Mouse (Mus musculus) midbrain, postnatal 0 days (tissue): Measurements from ENCODE around the gene Klk1. TPM values are rescaled to one million over a fixed set of nuclear protein-coding genes. Genes with fewer than 3 reads are reported as not detected.
A peak's percentile ranks its signal among the peaks of the same experiment; 100 is the strongest.

ENCODE experiments used
- ATAC-seq: fragments of 200-750 bp; cut with Nextera tagmentation; 2 replicates; pipeline ENCODE4 v1.8.0; 2017; ENCODE audit warnings: moderate number of reproducible peaks, mild to moderate bottlenecking, moderate TSS enrichment, moderate library complexity; ENCODE audit not compliant: low FRiP score
- DNase-seq: peaks from one replicate; pipeline ENCODE4 v3.0.0-alpha.2; 2015; ENCODE audit warnings: low spot score
- H3K27ac ChIP-seq: fragments of 300-500 bp; sonication (generic); 2 replicates; pipeline ENCODE4 v1.5.1; 2014; ENCODE audit warnings: low read depth, mild to moderate bottlenecking, low read length, mixed read lengths
- H3K27me3 ChIP-seq: fragments of 300-500 bp; sonication (generic); 2 replicates; pipeline ENCODE4 v1.6.1; 2014; ENCODE audit warnings: low read length, control low read depth, mixed read lengths; ENCODE audit not compliant: insufficient read depth
- H3K36me3 ChIP-seq: fragments of 300-500 bp; sonication (generic); 2 replicates; pipeline ENCODE4 v1.6.1; 2014; ENCODE audit warnings: low read length, control low read depth, mixed read lengths; ENCODE audit not compliant: insufficient read depth
- H3K4me1 ChIP-seq: fragments of 300-500 bp; sonication (generic); 2 replicates; pipeline ENCODE4 v1.6.1; 2014; ENCODE audit warnings: mild to moderate bottlenecking, control low read depth, antibody characterized with exemption, low read length, mixed read lengths; ENCODE audit not compliant: insufficient read depth
- H3K4me2 ChIP-seq: fragments of 300-500 bp; sonication (generic); 2 replicates; pipeline ENCODE4 v1.6.1; 2014; ENCODE audit warnings: low read depth, mild to moderate bottlenecking, low read length, mixed read lengths; ENCODE audit not compliant: poor library complexity, severe bottlenecking
- H3K4me3 ChIP-seq: fragments of 300-500 bp; sonication (generic); 2 replicates; pipeline ENCODE4 v1.5.1; 2014; ENCODE audit warnings: low read depth, mild to moderate bottlenecking, low read length, moderate library complexity
- H3K9ac ChIP-seq: fragments of 300-500 bp; sonication (generic); replicated peaks from 2 replicates; pipeline ENCODE4 v1.6.1; 2014; ENCODE audit warnings: mild to moderate bottlenecking, low read length, moderate library complexity, mixed read lengths; ENCODE audit not compliant: poor library complexity, severe bottlenecking
- H3K9me3 ChIP-seq: fragments of 300-500 bp; sonication (generic); 2 replicates; pipeline ENCODE4 v1.6.1; 2016; ENCODE audit warnings: low read length, control low read depth
- CTCF ChIP-seq: IDR thresholded peaks from 2 replicates; pipeline ENCODE4 v1.5.1; 2016; ENCODE audit warnings: antibody characterized with exemption, mild to moderate bottlenecking
- WGBS: fragments of 180-500 bp; shearing (Covaris S2); extraction: QIAGEN DNeasy Blood & Tissue Kit; methylation state at CpG from one replicate; pipeline ENCODE4 v1.1.7; 2014; 5-methylcytosine and 5-hydroxymethylcytosine counted together
- polyA plus RNA-seq: library from polyadenylated mRNA; unstranded; fragments of >200 nt; fragmentation: Nextera tagmentation; extraction: Ambion mirVana; gene quantifications from 2 replicates; pipeline ENCODE4 v1.2.1, GENCODE M21; 2015
- total RNA-seq: library from RNA; depleted of rRNA; stranded (reverse); fragments of >200 nt; gene quantifications from 2 replicates; pipeline ENCODE4 v1.2.3, GENCODE M21; 2014

The Klk1 gene
- total and polyA plus RNA-seq, 2 experiments from 2014 or later: not detected

DNA sequence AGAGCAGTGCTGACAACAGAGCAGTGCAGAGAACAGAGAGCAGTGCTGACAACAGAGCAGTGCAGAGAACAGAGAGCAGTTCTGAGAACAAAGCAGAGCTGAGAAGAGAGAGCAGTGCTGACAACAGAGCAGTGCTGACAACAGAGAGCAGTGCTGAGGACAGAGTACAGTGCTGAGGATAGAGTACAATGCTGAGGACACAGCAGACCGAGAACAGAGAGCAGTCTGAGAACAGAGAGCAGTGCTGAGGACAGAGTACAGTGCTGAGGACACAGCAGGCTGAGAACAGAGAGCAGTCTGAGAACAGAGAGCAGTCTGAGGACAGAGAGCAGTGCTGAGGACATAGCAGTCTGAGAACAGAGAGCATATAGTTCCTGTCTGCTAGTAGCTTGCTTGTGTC lies 15.6 kb downstream of the Klk1 start:
- Histone ChIP-seq H3K27me3 (no peaks in the 10 kb centered on the region), H3K27ac (no peak overlapping the region), H3K4me1 (peaks cover 3% of the 10 kb centered on the region; the same call in 1 of the 2 replicates), H3K4me3 (no peak overlapping the region), H3K9ac (no peak overlapping the region), H3K4me2 (no peak overlapping the region), H3K36me3 (no peaks in the 10 kb centered on the region), H3K9me3 (no peaks in the 10 kb centered on the region)
- DNase-seq: no peak
- 68% methylated on average over 1 of the region's 1 CpGs for WGBS
- no peak for TF ChIP-seq CTCF
- no peak for ATAC-seq

DNA sequence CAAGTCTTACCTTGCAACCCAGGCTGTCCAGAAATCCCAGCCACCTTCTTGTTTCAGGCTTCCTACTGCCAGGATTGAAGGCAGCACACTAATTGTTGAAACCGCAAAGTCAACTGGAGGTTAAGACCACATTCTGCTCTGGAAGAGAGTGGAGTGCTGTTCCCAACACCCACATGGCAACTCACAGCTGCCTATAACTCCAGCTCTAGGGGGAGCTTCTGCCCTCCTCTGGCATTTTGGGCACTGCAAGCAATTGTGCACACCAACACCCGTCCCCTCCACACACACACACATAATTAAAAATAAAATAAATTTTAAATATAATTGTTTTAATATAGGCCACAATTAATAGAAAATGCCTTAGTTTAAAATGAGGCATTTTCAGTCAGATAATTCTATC lies 16.0 kb downstream of the Klk1 start:
- TF ChIP-seq CTCF: no peak
- H3K9ac ChIP-seq: no peak overlapping the region
- no peak overlapping the region for H3K4me3 ChIP-seq
- no peak overlapping the region for H3K27ac ChIP-seq
- no peaks in the 10 kb centered on the region for H3K27me3 ChIP-seq
- H3K4me1 ChIP-seq: peaks cover 3% of the 10 kb centered on the region; the same call in 1 of the 2 replicates
- WGBS: 69% methylated on average over 2 of the region's 2 CpGs
- no peak overlapping the region for H3K4me2 ChIP-seq
- H3K36me3 ChIP-seq: no peaks in the 10 kb centered on the region
- DNase-seq (no peak), ATAC-seq (no peak)
- H3K9me3 ChIP-seq: no peaks in the 10 kb centered on the region

DNA sequence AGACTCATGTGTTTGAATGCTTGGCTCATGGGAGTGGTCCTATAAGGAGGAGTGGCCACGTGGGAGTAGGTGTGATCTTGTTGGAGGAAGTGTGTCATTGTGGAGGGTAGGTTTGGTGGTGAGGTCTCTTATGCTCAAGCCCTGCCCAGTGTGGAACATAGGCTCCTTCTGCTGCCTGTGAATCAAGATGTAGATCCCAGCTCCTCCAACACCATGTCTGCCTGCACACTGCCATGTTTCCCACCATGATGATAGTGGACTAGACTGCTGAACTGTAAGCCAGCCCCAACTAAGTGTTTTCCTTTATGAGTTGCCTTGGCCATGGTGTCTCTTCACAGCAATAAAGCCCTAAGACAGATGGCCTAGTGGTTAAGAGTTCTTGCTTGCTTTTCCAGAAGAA lies 18.9 kb downstream of the Klk1 start:
- Histone ChIP-seq H3K9me3 (no peaks in the 10 kb centered on the region), H3K4me1 (peaks cover 7% of the 10 kb centered on the region; the same call in 1 of the 2 replicates), H3K27me3 (no peaks in the 10 kb centered on the region), H3K9ac (no peak overlapping the region), H3K27ac (no peak overlapping the region), H3K36me3 (peaks cover under 1% of the 10 kb centered on the region), H3K4me3 (no peak overlapping the region), H3K4me2 (no peak overlapping the region)
- DNase-seq (no peak), ATAC-seq (no peak)
- no peak for TF ChIP-seq CTCF
- WGBS: 43% methylated on average over 1 of the region's 1 CpGs

DNA sequence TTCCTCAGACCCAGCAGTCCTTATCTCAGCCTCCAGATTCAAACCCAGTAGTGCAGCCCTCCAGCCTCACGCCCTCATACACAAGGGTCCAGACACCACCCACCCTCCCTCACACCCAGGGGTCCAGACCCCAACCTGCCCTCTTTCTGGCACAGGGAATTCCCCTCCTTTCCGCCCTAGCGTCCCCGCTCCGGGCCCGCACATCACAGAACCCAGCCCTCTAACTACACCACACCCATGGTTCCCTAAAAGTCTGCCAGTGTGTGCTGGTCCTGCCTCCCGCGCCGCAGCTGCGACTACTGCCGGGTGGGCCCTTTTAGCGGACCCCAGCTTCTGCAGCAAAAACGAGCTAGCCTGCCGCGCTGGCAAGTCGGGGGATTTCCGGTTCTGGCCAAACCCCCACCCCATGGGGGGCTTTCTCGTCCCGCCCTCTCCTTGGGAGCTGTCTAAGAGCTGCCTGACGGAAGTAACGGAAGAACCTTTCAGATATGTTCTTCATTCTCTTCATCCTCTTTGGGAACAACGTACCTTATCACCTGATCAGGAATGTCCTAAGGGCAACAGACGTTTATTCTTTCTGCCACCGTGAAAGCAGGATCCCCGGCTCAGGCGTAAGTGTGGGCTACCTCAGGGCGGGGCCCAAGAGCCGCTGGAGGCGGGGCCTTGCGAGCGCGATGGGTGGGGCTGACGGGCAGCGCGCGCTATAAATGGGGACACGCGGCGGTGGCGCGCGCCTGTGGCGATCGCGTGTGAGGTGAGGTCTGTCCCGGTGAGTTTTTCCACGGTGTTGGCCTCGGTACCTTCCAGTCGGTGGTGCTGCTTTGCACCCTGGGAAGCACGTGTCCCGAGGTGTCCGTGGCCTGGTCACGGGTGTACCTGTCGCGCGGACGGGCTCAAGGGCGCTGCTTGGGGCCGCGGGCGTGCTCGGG lies 21.2 kb downstream of the Klk1 start, which contains the start of the genes 1700028J19Rik and 2410002F23Rik:
1700028J19Rik (minus strand) TSS at position 641 of the 929 bp plus-strand sequence.
2410002F23Rik (plus strand) TSS at position 668 of the 929 bp plus-strand sequence.
- under 1% methylated on average over 61 of the region's 62 CpGs for WGBS
- H3K27me3 ChIP-seq: no peaks in the 10 kb centered on the region
- H3K4me3 ChIP-seq: peak within 1 kb of the TSS; percentile 83
- DNase-seq (peak; percentile 97), ATAC-seq (peak; percentile 89)
- H3K9me3 ChIP-seq: no peaks in the 10 kb centered on the region
- peak within 1 kb of the TSS; percentile 100 for H3K27ac ChIP-seq
- peaks cover 7% of the 10 kb centered on the region; the same call in 1 of the 2 replicates for H3K4me1 ChIP-seq
- peak within 1 kb of the TSS; percentile 86 for H3K4me2 ChIP-seq
- peak within 1 kb of the TSS; percentile 100 for H3K9ac ChIP-seq
- TF ChIP-seq CTCF: no peak
- peaks cover 16% of the 10 kb centered on the region for H3K36me3 ChIP-seq

DNA sequence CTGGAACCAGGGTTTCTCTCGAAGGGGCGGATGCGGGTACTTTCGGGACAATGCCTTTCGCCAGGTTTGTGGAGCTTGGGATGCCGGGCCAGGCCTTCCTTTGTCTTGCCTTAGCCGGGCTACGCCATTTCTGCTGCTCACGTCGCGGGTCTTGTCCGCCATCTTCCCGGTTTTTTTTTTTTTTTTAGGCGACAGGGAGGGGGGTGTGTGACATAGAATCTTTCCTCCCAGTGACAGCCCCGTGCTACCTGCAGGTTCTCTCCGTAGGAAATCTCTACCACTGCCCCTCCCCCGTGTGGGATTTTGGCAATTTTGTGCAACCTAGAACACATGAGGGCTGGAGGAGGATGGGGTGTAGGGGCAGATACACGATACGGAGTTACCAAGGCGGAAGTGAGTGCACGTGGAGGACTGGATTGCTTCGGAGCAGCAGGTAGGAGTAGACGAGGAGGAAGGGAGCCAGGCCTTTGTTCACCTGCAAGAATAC lies 21.9 kb downstream of the Klk1 start:
- peaks cover 7% of the 10 kb centered on the region; the same call in 1 of the 2 replicates for H3K4me1 ChIP-seq
- no peaks in the 10 kb centered on the region for H3K9me3 ChIP-seq
- no peak for TF ChIP-seq CTCF
- peak overlapping the region; percentile 100 for H3K27ac ChIP-seq
- WGBS: under 1% methylated on average over 23 of the region's 23 CpGs
- H3K27me3 ChIP-seq: no peaks in the 10 kb centered on the region
- H3K4me2 ChIP-seq: peak overlapping the region; percentile 86
- ATAC-seq: peak; percentile 56
- DNase-seq: peak; percentile 69
- peak overlapping the region; percentile 83 for H3K4me3 ChIP-seq
- peaks cover 16% of the 10 kb centered on the region for H3K36me3 ChIP-seq
- H3K9ac ChIP-seq: peak overlapping the region; percentile 100

DNA sequence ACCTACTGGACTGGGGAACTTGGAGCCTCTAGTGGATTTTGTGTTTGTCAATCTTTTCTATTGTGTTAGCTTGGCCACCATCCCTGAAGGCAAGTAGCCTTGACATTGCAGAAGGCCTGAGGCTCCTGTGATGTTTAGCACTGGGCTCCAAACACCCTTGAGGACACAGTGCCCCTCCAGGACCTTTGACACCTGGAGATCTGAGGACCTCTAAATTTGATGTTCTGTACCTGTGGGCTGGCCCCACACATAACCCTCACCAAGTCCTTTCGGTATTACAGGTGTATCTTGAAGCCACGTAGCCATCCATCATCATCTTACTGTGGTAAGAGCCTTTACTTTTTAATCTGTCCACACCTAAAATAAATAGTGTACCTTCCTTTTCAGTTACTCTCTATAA lies 22.8 kb downstream of the Klk1 start:
- Histone ChIP-seq H3K27ac (0 out of 2 replicates have a peak overlapping the region, but pooled peaks have one; percentile 38), H3K9me3 (no peaks in the 10 kb centered on the region), H3K9ac (peak overlapping the region; percentile 100; the same call in 1 of the 2 replicates), H3K36me3 (peaks cover 26% of the 10 kb centered on the region), H3K4me3 (peak overlapping the region; percentile 83), H3K4me2 (peak overlapping the region; percentile 86), H3K27me3 (no peaks in the 10 kb centered on the region), H3K4me1 (peaks cover 7% of the 10 kb centered on the region; the same call in 1 of the 2 replicates)
- WGBS: 99% methylated on average over 2 of the region's 2 CpGs
- DNase-seq: no peak
- TF ChIP-seq CTCF: no peak
- no peak for ATAC-seq
